Mouse (Mus musculus) heart, adult 2 months (tissue): ENCODE data around the gene Ddah2.

Experiments
- CTCF ChIP-seq: fragments of 200-600 bp; IDR thresholded peaks from 2 replicates; pipeline ENCODE4 v1.8.1; 2022; ENCODE audit warnings: antibody characterized with exemption, mild to moderate bottlenecking, moderate library complexity
- POLR2A ChIP-seq: fragments of 200-500 bp; IDR thresholded peaks from 2 replicates; pipeline ENCODE4 v1.6.1; 2011; ENCODE audit warnings: mild to moderate bottlenecking, low read depth, low read length, control low read depth; ENCODE audit not compliant: insufficient read depth

DNA sequence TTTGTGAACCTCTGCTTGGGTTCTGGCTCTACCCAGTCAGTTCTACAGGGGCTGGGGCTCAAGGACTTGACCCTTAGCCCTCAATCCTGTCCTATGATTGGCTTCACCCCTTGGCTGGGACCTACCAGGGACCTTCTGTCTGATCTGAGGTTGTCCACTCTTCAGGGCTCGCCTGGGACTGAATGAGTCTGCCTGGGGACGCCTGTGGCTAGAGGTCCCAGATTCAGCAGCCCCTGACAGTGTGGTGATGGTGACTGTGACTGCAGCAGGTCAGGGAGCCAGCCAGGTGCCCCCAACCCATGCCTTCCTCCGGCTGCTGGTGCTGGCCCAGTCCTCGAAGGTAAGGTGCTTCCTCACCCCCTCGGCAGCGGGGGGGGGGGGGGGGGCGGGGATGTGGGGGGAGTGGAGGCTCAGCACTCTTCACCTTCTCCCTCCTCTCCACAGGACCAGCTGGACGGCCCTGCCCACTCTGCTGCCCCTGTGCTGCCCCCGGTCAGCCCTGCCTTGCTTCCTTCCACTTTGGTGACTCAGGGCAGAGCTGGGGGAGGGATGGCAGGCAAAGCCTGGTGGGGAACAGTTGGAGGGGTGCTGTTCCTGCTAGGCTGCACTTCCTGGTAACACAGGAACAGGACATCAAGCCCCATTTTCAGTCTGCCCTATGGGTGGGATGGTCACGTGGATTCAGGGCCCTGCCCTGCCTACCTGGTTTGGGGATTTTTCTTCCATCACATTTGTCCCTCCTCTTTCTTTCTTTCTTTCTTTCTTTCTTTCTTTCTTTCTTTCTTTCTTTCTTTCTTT lies 33.9 kb upstream of the Ddah2 start:
- TF ChIP-seq CTCF = no peak
- no peak for TF ChIP-seq POLR2A
